Mouse (Mus musculus): ENCODE measurements around the gene Pfkfb4. TPM values are rescaled to one million over a fixed set of nuclear protein-coding genes. Genes with fewer than 3 reads are reported as not detected.

Gene Pfkfb4
- 10 to 100 TPM; 10.9 to 11.8 TPM for total RNA-seq (2021)
- long read RNA-seq, experiment 1, transcript Pfkfb4-203 (14 exons, 3,488 nt) = major isoform, 5 of 14 reads
- long read RNA-seq, experiment 1, partial matches to known transcripts = 1 of 14 reads
- long read RNA-seq, experiment 1, other reads (novel, unspliced or antisense) = 8 of 14 reads
- long read RNA-seq, experiment 2, transcript Pfkfb4-203 (14 exons, 3,488 nt) = major isoform, 10 of 23 reads
- long read RNA-seq, experiment 2, partial matches to known transcripts = 1 of 23 reads
- long read RNA-seq, experiment 2, other reads (novel, unspliced or antisense) = 10 of 23 reads

- Histone ChIP-seq H3K27ac (peak within 1 kb of the TSS; percentile 90), H3K4me3 (peak within 1 kb of the TSS; percentile 68)
- DNase-seq (ENCODE audit: low spot score in 2 of 2) = peak; percentile 84 to 96
- TF ChIP-seq CTCF (conservative IDR thresholded peaks at IDR 0.05) = no peak
These were observed at the start of gene Pfkfb4 for GRCm38 (mm10) chr9:108991428-108992084. TSS of gene Pfkfb4 (plus strand) at chr9:108991778.

GRCm38 (mm10) chr9:108945111-108945510 is 46.5 kb upstream of the Pfkfb4 start:
- peak in 1 of 2 experiments; percentile 28 for DNase-seq (ENCODE audit: low spot score in 2 of 2)
- no peak for TF ChIP-seq CTCF (conservative IDR thresholded peaks at IDR 0.05)
- Histone ChIP-seq H3K27ac (no peak overlapping the region), H3K4me3 (no peak overlapping the region)

- no peak overlapping the region for H3K27ac ChIP-seq
These were observed 46.0 kb upstream of the Pfkfb4 start for GRCm38 (mm10) chr9:108945608-108946007.

GRCm38 (mm10) chr9:108949231-108949966 is 42.2 kb upstream of the Pfkfb4 start:
- no peak overlapping the region for H3K27ac ChIP-seq
- no peak for TF ChIP-seq CTCF (conservative IDR thresholded peaks at IDR 0.05)
- DNase-seq (ENCODE audit: low spot score in 2 of 2) = no peak
- no peak overlapping the region for H3K4me3 ChIP-seq

More at GRCm38 (mm10) chr9:108945608-108946007, 46.0 kb upstream of the Pfkfb4 start:
- DNase-seq (ENCODE audit: low spot score in 2 of 2) = no peak
- no peak for TF ChIP-seq CTCF (conservative IDR thresholded peaks at IDR 0.05)
- H3K4me3 ChIP-seq = no peak overlapping the region

GRCm38 (mm10) chr9:108949967-108950728 is 41.4 kb upstream of the Pfkfb4 start:
- no peak overlapping the region for H3K4me3 ChIP-seq
- no peak for TF ChIP-seq CTCF (conservative IDR thresholded peaks at IDR 0.05)
- H3K27ac ChIP-seq = no peak overlapping the region

GRCm38 (mm10) chr9:108953081-108953636 is 38.4 kb upstream of the Pfkfb4 start, which contains the start of gene Col7a1:
TSS of gene Col7a1 (plus strand) at chr9:108953586.
- no peak for TF ChIP-seq CTCF (conservative IDR thresholded peaks at IDR 0.05)
- no peak within 1 kb of the TSS for H3K4me3 ChIP-seq
- H3K27ac ChIP-seq = no peak within 1 kb of the TSS
- no peak for DNase-seq (ENCODE audit: low spot score in 2 of 2)

More at GRCm38 (mm10) chr9:108949967-108950728, 41.4 kb upstream of the Pfkfb4 start:
- DNase-seq (ENCODE audit: low spot score in 2 of 2) = no peak

GRCm38 (mm10) chr9:108955241-108955640 is 36.3 kb upstream of the Pfkfb4 start:
- no peak for TF ChIP-seq CTCF (conservative IDR thresholded peaks at IDR 0.05)
- Histone ChIP-seq H3K27ac (no peak overlapping the region), H3K4me3 (no peak overlapping the region)
- no peak for DNase-seq (ENCODE audit: low spot score in 2 of 2)

GRCm38 (mm10) chr9:108955846-108956245 is 35.7 kb upstream of the Pfkfb4 start:
- Histone ChIP-seq H3K4me3 (no peak overlapping the region), H3K27ac (no peak overlapping the region)
- TF ChIP-seq CTCF (conservative IDR thresholded peaks at IDR 0.05) = no peak
- DNase-seq (ENCODE audit: low spot score in 2 of 2) = no peak

GRCm38 (mm10) chr9:108963577-108963976 is 28.0 kb upstream of the Pfkfb4 start:
- no peak for TF ChIP-seq CTCF (conservative IDR thresholded peaks at IDR 0.05)
- Histone ChIP-seq H3K27ac (no peak overlapping the region), H3K4me3 (no peak overlapping the region)

GRCm38 (mm10) chr9:108964338-108964737 is 27.2 kb upstream of the Pfkfb4 start:
- no peak overlapping the region for H3K27ac ChIP-seq
- TF ChIP-seq CTCF (conservative IDR thresholded peaks at IDR 0.05) = no peak

More at GRCm38 (mm10) chr9:108963577-108963976, 28.0 kb upstream of the Pfkfb4 start:
- no peak for DNase-seq (ENCODE audit: low spot score in 2 of 2)

GRCm38 (mm10) chr9:108970623-108971022 is 21.0 kb upstream of the Pfkfb4 start:
- TF ChIP-seq CTCF (conservative IDR thresholded peaks at IDR 0.05) = no peak
- Histone ChIP-seq H3K4me3 (no peak overlapping the region), H3K27ac (no peak overlapping the region)
- DNase-seq (ENCODE audit: low spot score in 2 of 2) = no peak

More at GRCm38 (mm10) chr9:108964338-108964737, 27.2 kb upstream of the Pfkfb4 start:
- no peak overlapping the region for H3K4me3 ChIP-seq
- no peak for DNase-seq (ENCODE audit: low spot score in 2 of 2)

GRCm38 (mm10) chr9:108976483-108976882 is 15.1 kb upstream of the Pfkfb4 start:
- DNase-seq (ENCODE audit: low spot score in 2 of 2) = no peak
- no peak overlapping the region for H3K4me3 ChIP-seq
- TF ChIP-seq CTCF (conservative IDR thresholded peaks at IDR 0.05) = no peak
- H3K27ac ChIP-seq = no peak overlapping the region
